Mouse (Mus musculus) cerebellum, adult 11 months (tissue): Measurements from ENCODE around the gene Areg.

Experiments used
- DNase-seq: peaks from one replicate; pipeline ENCODE4 v3.0.0; 2022

Gene Areg

DNA sequence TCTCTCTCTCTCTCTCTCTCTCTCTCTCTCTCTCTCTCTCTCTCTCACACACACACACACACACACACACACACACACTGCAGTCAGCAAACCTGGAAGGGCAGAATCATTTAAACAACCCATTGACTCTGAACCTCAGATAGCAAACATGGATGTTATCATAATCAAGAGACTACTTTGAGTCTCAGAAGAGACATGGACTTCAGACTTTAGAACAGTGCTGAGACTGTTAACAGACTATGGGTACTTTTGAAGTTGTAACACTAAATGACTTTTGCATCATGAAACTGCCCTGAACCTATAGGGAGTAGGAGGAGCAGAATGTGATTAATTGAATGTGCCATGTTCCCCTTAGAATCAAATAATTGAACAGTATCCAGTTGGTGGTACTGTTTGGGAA lies 37.0 kb downstream of the Areg start:
- DNase-seq, result no peak

DNA sequence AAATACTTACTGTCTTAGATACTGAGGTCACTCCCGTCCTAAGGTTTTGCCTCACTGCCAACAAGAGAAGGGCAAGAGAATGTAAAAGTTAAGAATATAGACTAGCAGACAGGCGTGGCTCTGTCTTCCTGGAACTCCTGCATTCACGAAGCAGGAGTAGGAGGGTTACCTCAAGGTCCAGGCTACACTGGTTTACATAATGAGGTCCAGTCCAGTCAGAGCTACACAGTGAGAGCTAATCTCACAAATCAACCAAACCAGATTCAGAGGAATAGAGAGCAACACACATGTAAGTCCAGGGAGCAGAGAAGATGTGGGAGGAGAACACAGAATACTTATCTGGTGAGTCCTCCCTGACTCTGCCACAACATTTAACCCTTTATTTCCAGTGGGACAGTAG lies 55.2 kb downstream of the Areg start:
- DNase-seq, result no peak
